Mouse (Mus musculus): ENCODE data around the gene Fpr3. TPM values are rescaled to one million over a fixed set of nuclear protein-coding genes. Genes with fewer than 3 reads are reported as not detected.
"Not testable (repeated sequence)": the region's sequence is repeated elsewhere in the genome, so short reads cannot be mapped to it uniquely, and the experiment has no call there.

Fpr3 gene
- total RNA-seq, 2 experiments from 2014 or later: not detected

- intact Hi-C loops (cut with DNase I): no loop called here
- DNase-seq: no peak
Observed at GRCm38 (mm10) chr17:17879347-17879746, 8.3 kb upstream of the Fpr3 start.

- no peak for DNase-seq
- intact Hi-C loops (cut with DNase I): no loop called here
Observed at GRCm38 (mm10) chr17:17882672-17883071, 5.0 kb upstream of the Fpr3 start.

- intact Hi-C loops (cut with DNase I): no loop called here
- no peak for DNase-seq
Observed at GRCm38 (mm10) chr17:17883840-17884239, 3.8 kb upstream of the Fpr3 start, which contains the start of gene Fpr1. Gene Fpr1, minus strand, starts transcription at chr17:17883940.

GRCm38 (mm10) chr17:17889732-17890425 is 2.2 kb downstream of the Fpr3 start:
- DNase-seq: no peak
- intact Hi-C loops (cut with DNase I): loop anchor here (10.0 kb wide), 1 partner anchor 55 kb away; no protein-coding TSS in a partner anchor

- intact Hi-C loops (cut with DNase I): loop anchor here (1.0 to 10.0 kb wide), 3 partner anchors 44 to 130 kb away; no protein-coding TSS in a partner anchor
- DNase-seq: peak; percentile 27 to 66
Observed at GRCm38 (mm10) chr17:17896039-17896438, 8.4 kb downstream of the Fpr3 start.

GRCm38 (mm10) chr17:17899268-17899667 is 11.6 kb downstream of the Fpr3 start:
- intact Hi-C loops (cut with DNase I): loop anchor here (5.0 to 10.0 kb wide), 2 partner anchors 47 to 64 kb away; no protein-coding TSS in a partner anchor
- DNase-seq: no peak

GRCm38 (mm10) chr17:17900768-17901167 is 13.1 kb downstream of the Fpr3 start:
- intact Hi-C loops (cut with DNase I): no loop called here
- no peak for DNase-seq

- DNase-seq: peak; percentile 67 to 79
- intact Hi-C loops (cut with DNase I): no loop called here
Observed at GRCm38 (mm10) chr17:17909636-17910421, 22.2 kb downstream of the Fpr3 start.

- intact Hi-C loops (cut with DNase I); DNase-seq: not testable (repeated sequence)
Observed at GRCm38 (mm10) chr17:17912618-17913017, 25.0 kb downstream of the Fpr3 start.

- intact Hi-C loops (cut with DNase I): no loop called here
- no peak for DNase-seq
Observed at GRCm38 (mm10) chr17:17917376-17917775, 29.7 kb downstream of the Fpr3 start.

GRCm38 (mm10) chr17:17917782-17918181 is 30.1 kb downstream of the Fpr3 start:
- no peak for DNase-seq
- intact Hi-C loops (cut with DNase I): no loop called here

GRCm38 (mm10) chr17:17973443-17973842 is 85.8 kb downstream of the Fpr3 start:
- intact Hi-C loops (cut with DNase I): no loop called here

GRCm38 (mm10) chr17:17981232-17981631 is 93.6 kb downstream of the Fpr3 start:
- intact Hi-C loops (cut with DNase I); DNase-seq: not testable (repeated sequence)

More at GRCm38 (mm10) chr17:17973443-17973842, 85.8 kb downstream of the Fpr3 start:
- DNase-seq: no peak

- intact Hi-C loops (cut with DNase I): no loop called here
- DNase-seq: no peak
Observed at GRCm38 (mm10) chr17:18004752-18005151, 117.1 kb downstream of the Fpr3 start.

Other genes with a start within 250 kb of the Fpr3 start
- gene Vmn2r90, start 184.1 kb upstream of the Fpr3 start, total RNA-seq (2021): not detected
- 10 to 100 TPM; 14.9 to 23.6 TPM for gene Spaca6, start 60.7 kb upstream of the Fpr3 start, total RNA-seq (2021)
- under 1 TPM; 0.69 to 0.98 TPM for gene Has1, start 32.6 kb upstream of the Fpr3 start, total RNA-seq (2021)
- not detected for gene Fpr1, start 3.9 kb upstream of the Fpr3 start, total RNA-seq (2021)
- gene Fpr2, start within 50 bp of the Fpr3 start, total RNA-seq (2021): under 1 TPM in 1 of 2 experiments, not detected in 1; 0.20 TPM
- gene Fpr-rs4, start 133.9 kb downstream of the Fpr3 start, total RNA-seq (2021): not detected
- gene Vmn2r124, start 161.6 kb downstream of the Fpr3 start, total RNA-seq (2021): not detected
- gene Vmn2r91, start 197.2 kb downstream of the Fpr3 start, total RNA-seq (2021): not detected

All from heart, postnatal 14 days (tissue).